Mouse (Mus musculus) forebrain, embryonic 14.5 days (tissue): Measurements from ENCODE around the gene Pias1. TPM values are rescaled to one million over a fixed set of nuclear protein-coding genes. Genes with fewer than 3 reads are reported as not detected.

Source experiments
- ATAC-seq: fragments of 200-750 bp; cut with Nextera tagmentation; 2 replicates; pipeline ENCODE4 v1.8.0; 2017; ENCODE audit warnings: mild to moderate bottlenecking, moderate library complexity
- DNase-seq: peaks from one replicate; pipeline ENCODE4 v3.0.0-alpha.2; 2015; ENCODE audit warnings: low spot score
- H3K27ac ChIP-seq: fragments of 300-500 bp; sonication (generic); 2 replicates; pipeline ENCODE4 v1.5.1; 2014; ENCODE audit warnings: low read depth, mild to moderate bottlenecking, control low read depth, low read length, moderate library complexity
- H3K27me3 ChIP-seq: fragments of 300-500 bp; sonication (generic); replicated peaks from 2 replicates; pipeline ENCODE4 v1.6.1; 2014; ENCODE audit warnings: low read length, control low read depth, mixed read lengths; ENCODE audit not compliant: control insufficient read depth, insufficient read depth
- H3K36me3 ChIP-seq: fragments of 300-500 bp; sonication (generic); 2 replicates; pipeline ENCODE4 v1.6.1; 2014; ENCODE audit warnings: low read length, control low read depth; ENCODE audit not compliant: control insufficient read depth, insufficient read depth
- H3K4me1 ChIP-seq: fragments of 300-500 bp; sonication (generic); 2 replicates; pipeline ENCODE4 v1.6.1; 2014; ENCODE audit warnings: antibody characterized with exemption, low read length, control low read depth; ENCODE audit not compliant: control insufficient read depth, insufficient read depth
- H3K4me2 ChIP-seq: fragments of 300-500 bp; sonication (generic); 2 replicates; pipeline ENCODE4 v1.6.1; 2014; ENCODE audit warnings: mild to moderate bottlenecking, control low read depth, low read length
- H3K4me3 ChIP-seq: fragments of 300-500 bp; sonication (generic); 2 replicates; pipeline ENCODE4 v1.5.1; 2014; ENCODE audit warnings: low read depth, low read length, control low read depth
- H3K9ac ChIP-seq: fragments of 300-500 bp; sonication (generic); 2 replicates; pipeline ENCODE4 v1.6.1; 2014; ENCODE audit warnings: mild to moderate bottlenecking, low read length, control low read depth, moderate library complexity
- H3K9me3 ChIP-seq: fragments of 300-500 bp; sonication (generic); replicated peaks from 2 replicates; pipeline ENCODE4 v1.6.1; 2016; ENCODE audit warnings: low read length, control low read depth, mixed read lengths; ENCODE audit not compliant: control insufficient read depth
- WGBS: fragments of 180-500 bp; shearing (Covaris S2); extraction: QIAGEN DNeasy Blood & Tissue Kit; methylation state at CpG from one replicate; pipeline ENCODE4 v1.1.7; 2014; 5-methylcytosine and 5-hydroxymethylcytosine counted together
- polyA plus RNA-seq: library from polyadenylated mRNA; unstranded; fragments of >200 nt; fragmentation: Nextera tagmentation; extraction: Ambion mirVana; gene quantifications from 2 replicates; pipeline ENCODE4 v1.2.1, GENCODE M21; 2014

Gene Pias1
- polyA plus RNA-seq, 1 experiment from 2014 or later: 57.2 TPM

DNA sequence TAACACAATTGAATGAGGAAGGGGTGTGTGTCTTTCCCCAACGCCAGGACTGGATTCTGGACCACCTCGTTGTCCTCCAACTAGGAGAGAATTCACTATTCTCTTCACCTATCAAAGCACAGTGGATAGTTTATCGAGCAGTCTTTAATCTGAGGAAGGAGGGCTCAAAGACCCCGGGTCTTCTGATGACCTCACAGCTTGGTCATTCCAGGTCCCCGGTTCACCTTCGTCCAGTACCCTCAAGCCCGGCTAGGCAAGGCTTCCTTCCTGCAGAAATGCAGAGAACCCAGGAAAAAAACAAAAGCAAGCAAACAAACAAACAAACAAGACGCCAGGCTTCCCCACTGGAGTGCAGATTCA, 149.6 kb downstream of the Pias1 start:
- H3K9ac ChIP-seq: no peak overlapping the region; the same call in 1 of the 2 replicates
- WGBS: 15% methylated on average over 8 of the region's 8 CpGs

GRCm38 (mm10) chr9:62837611-62838010, 150.1 kb downstream of the Pias1 start:
- no peak for DNase-seq
- H3K27ac ChIP-seq: no peak overlapping the region
- no peak overlapping the region for H3K4me3 ChIP-seq
- 69% methylated on average over 3 of the region's 3 CpGs for WGBS
- H3K36me3 ChIP-seq: no peaks in the 10 kb centered on the region
- no peak for ATAC-seq
- no peak overlapping the region for H3K9ac ChIP-seq
- no peak overlapping the region for H3K4me2 ChIP-seq
- H3K27me3 ChIP-seq: no peaks in the 10 kb centered on the region
- no peaks in the 10 kb centered on the region for H3K9me3 ChIP-seq
- peaks cover 6% of the 10 kb centered on the region for H3K4me1 ChIP-seq

More for the DNA sequence above, 149.6 kb downstream of the Pias1 start:
- Histone ChIP-seq H3K4me2 (peak overlapping the region; percentile 89), H3K4me1 (peaks cover 6% of the 10 kb centered on the region), H3K9me3 (no peaks in the 10 kb centered on the region), H3K4me3 (peak overlapping the region; percentile 61), H3K36me3 (no peaks in the 10 kb centered on the region), H3K27ac (no peak overlapping the region), H3K27me3 (no peaks in the 10 kb centered on the region)
- ATAC-seq (0 out of 2 replicates have a peak, but pooled peaks have one; percentile 15), DNase-seq (no peak)

DNA sequence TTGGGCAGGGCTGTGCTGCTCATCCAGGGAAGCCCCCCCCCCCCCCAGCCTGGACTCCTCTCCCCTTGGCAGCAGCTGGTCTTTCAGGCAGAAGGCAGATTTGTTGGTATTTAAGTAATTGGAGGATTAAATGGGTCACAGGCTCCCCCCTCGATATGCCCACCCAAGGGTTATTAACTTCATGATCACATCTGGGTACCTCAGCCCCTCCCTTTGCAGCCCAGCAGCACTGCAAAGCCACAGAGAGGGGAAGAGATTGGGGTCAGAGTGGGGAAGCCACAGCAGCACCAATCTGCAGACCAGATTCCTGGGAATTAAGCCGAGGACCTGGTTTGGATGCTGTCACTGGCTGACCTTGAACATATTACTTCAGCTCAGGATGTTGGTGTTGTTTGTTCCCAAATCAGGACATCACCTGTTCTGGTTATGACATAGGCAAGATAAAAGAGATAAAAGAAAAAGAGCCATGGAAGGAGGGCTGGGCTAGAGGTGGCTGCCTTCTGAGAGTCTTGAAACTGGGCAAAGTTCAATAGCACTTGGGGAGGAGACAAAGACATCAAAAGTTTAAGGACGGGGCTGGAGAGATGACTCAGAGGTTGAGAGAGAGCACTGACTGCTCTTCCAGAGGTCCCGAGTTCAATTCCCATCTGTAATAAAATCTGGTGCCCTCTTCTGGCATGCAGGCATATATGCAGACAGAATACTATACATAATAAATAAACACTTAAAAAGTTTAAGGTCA, 151.8 kb downstream of the Pias1 start:
- 52% methylated on average over 4 of the region's 4 CpGs for WGBS
- Histone ChIP-seq H3K9me3 (no peaks in the 10 kb centered on the region), H3K4me3 (no peak overlapping the region), H3K4me2 (no peak overlapping the region), H3K4me1 (peaks cover 6% of the 10 kb centered on the region), H3K27ac (no peak overlapping the region), H3K36me3 (no peaks in the 10 kb centered on the region), H3K9ac (no peak overlapping the region), H3K27me3 (no peaks in the 10 kb centered on the region)
- DNase-seq (no peak), ATAC-seq (no peak)

DNA sequence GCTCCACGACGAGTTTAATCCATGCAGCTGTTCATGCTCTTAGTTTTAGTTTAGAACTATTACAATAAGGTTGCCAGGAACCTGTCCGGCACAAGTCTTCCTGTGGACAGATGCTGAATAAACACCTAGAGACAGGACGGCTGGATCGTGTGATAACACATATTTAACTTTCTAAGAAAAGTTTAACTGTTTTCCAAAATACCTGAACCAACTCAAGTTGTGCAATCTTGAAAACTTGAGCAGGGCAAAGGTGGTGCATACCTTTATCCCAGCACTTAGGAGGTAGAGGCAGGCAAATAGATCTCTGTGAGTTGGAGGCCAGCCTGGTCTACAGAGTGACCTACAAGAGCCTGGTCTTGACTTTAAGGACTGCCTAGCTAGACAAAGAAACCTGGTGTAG, 152.8 kb downstream of the Pias1 start:
- Histone ChIP-seq H3K9me3 (no peaks in the 10 kb centered on the region), H3K4me1 (peaks cover 6% of the 10 kb centered on the region), H3K36me3 (no peaks in the 10 kb centered on the region), H3K4me2 (no peak overlapping the region), H3K4me3 (no peak overlapping the region), H3K9ac (no peak overlapping the region), H3K27ac (no peak overlapping the region), H3K27me3 (no peaks in the 10 kb centered on the region)
- DNase-seq (no peak), ATAC-seq (no peak)
- 83% methylated on average over 5 of the region's 5 CpGs for WGBS

DNA sequence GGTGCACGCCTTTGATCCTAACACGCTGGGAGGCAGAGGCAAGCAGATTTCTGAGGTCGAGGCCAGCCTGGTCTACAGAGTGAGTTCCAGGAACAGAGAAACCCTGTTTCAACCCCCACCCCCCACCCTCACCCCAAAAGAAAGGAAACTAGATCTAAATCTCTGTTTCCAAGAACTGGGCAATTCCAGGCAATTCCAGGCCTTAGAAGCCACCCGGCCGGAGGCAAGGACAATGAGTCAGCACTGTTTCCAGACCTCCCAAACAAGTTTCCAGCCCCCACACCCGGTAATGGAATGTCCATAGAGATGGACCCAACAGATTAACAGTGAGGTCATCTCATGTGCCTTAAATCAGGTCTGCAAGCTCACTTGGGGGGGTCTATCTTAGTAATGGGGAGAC, 157.8 kb downstream of the Pias1 start:
- Histone ChIP-seq H3K27me3 (no peaks in the 10 kb centered on the region), H3K27ac (no peak overlapping the region), H3K36me3 (no peaks in the 10 kb centered on the region), H3K4me3 (no peak overlapping the region), H3K9ac (no peak overlapping the region), H3K4me1 (peaks cover 8% of the 10 kb centered on the region; the same call in 1 of the 2 replicates), H3K9me3 (no peaks in the 10 kb centered on the region), H3K4me2 (no peak overlapping the region)
- DNase-seq: no peak
- no peak for ATAC-seq
- WGBS: 87% methylated on average over 6 of the region's 6 CpGs

- H3K27me3 ChIP-seq: no peaks in the 10 kb centered on the region
- H3K9me3 ChIP-seq: no peaks in the 10 kb centered on the region
- no peak overlapping the region for H3K9ac ChIP-seq
- DNase-seq (peak; percentile 97), ATAC-seq (peak; percentile 96)
- peak overlapping the region; percentile 60 for H3K4me2 ChIP-seq
- peak overlapping the region; percentile 39 for H3K4me3 ChIP-seq
- peaks cover 8% of the 10 kb centered on the region; the same call in 1 of the 2 replicates for H3K4me1 ChIP-seq
- no peaks in the 10 kb centered on the region for H3K36me3 ChIP-seq
- 0% methylated on average over 23 of the region's 23 CpGs for WGBS
- H3K27ac ChIP-seq: peak overlapping the region; percentile 48
Observed at GRCm38 (mm10) chr9:62828662-62829086, 159.1 kb downstream of the Pias1 start.

Other genes starting within 250 kb of the Pias1 start
- 57.8 and 60.8 TPM in 2 replicates for gene Fem1b, start 176.0 kb downstream of the Pias1 start, polyA plus RNA-seq
- gene Cln6, start 149.1 kb downstream of the Pias1 start, polyA plus RNA-seq: 3.8 and 4.9 TPM in 2 replicates
- 12.0 and 12.9 TPM in 2 replicates for gene Calml4, start 129.8 kb downstream of the Pias1 start, polyA plus RNA-seq
- 0.27 and 0.30 TPM in 2 replicates for gene Skor1, start 161.0 kb upstream of the Pias1 start, polyA plus RNA-seq